Mouse (Mus musculus): Measurements from ENCODE around the gene Ccnd1. TPM values are rescaled to one million over a fixed set of nuclear protein-coding genes. Genes with fewer than 3 reads are reported as not detected.

Ccnd1 gene
- polyA plus RNA-seq, 1 experiment from 2014 or later, result 111 TPM

GRCm38 (mm10) chr7:144963911-144964310 lies 24.2 kb upstream of the Ccnd1 start:
- Histone ChIP-seq H3K27me3 (no peaks in the 10 kb centered on the region), H3K9ac (no peak overlapping the region), H3K36me3 (ENCODE audit: poor library complexity, severe bottlenecking) (no peaks in the 10 kb centered on the region), H3K4me2 (no peak overlapping the region), H3K4me3 (no peak overlapping the region), H3K27ac (no peak overlapping the region), H3K9me3 (replicated peaks) (no peaks in the 10 kb centered on the region), H3K4me1 (no peaks in the 10 kb centered on the region)
- ATAC-seq, result no peak
- WGBS, result 94% methylated on average over 1 of the region's 1 CpGs

GRCm38 (mm10) chr7:144958509-144959395 lies 19.0 kb upstream of the Ccnd1 start:
- Histone ChIP-seq H3K4me1 (no peaks in the 10 kb centered on the region), H3K36me3 (ENCODE audit: poor library complexity, severe bottlenecking) (no peaks in the 10 kb centered on the region), H3K9ac (no peak overlapping the region), H3K4me3 (no peak overlapping the region), H3K27me3 (no peaks in the 10 kb centered on the region), H3K4me2 (no peak overlapping the region), H3K9me3 (replicated peaks) (no peaks in the 10 kb centered on the region), H3K27ac (no peak overlapping the region)
- 59% methylated on average over 12 of the region's 12 CpGs for WGBS
- ATAC-seq, result no peak

GRCm38 (mm10) chr7:144943254-144943653 lies 3.5 kb upstream of the Ccnd1 start:
- peaks cover 42% of the 10 kb centered on the region for H3K27me3 ChIP-seq
- peaks cover 53% of the 10 kb centered on the region for H3K4me1 ChIP-seq
- H3K9ac ChIP-seq, result peak overlapping the region; percentile 43
- H3K4me3 ChIP-seq, result peak overlapping the region; percentile 64
- peak overlapping the region; percentile 97 for H3K4me2 ChIP-seq
- H3K9me3 ChIP-seq (replicated peaks), result no peaks in the 10 kb centered on the region
- under 1% methylated on average over 43 of the region's 45 CpGs for WGBS
- ATAC-seq, result peak; percentile 43
- no peaks in the 10 kb centered on the region for H3K36me3 ChIP-seq (ENCODE audit: poor library complexity, severe bottlenecking)
- H3K27ac ChIP-seq, result no peak overlapping the region

GRCm38 (mm10) chr7:144942744-144943135 lies 3.0 kb upstream of the Ccnd1 start:
- Histone ChIP-seq H3K4me2 (peak overlapping the region; percentile 97), H3K9ac (peak overlapping the region; percentile 43), H3K27me3 (peaks cover 44% of the 10 kb centered on the region), H3K4me1 (peaks cover 56% of the 10 kb centered on the region), H3K36me3 (ENCODE audit: poor library complexity, severe bottlenecking) (no peaks in the 10 kb centered on the region), H3K27ac (0 out of 2 replicates have a peak overlapping the region, but pooled peaks have one; percentile 26), H3K4me3 (peak overlapping the region; percentile 64), H3K9me3 (replicated peaks) (no peaks in the 10 kb centered on the region)
- no peak for ATAC-seq
- 1% methylated on average over 20 of the region's 20 CpGs for WGBS

- 1% methylated on average over 35 of the region's 35 CpGs for WGBS
- Histone ChIP-seq H3K4me1 (peaks cover 58% of the 10 kb centered on the region), H3K36me3 (ENCODE audit: poor library complexity, severe bottlenecking) (no peaks in the 10 kb centered on the region), H3K9ac (peak overlapping the region; percentile 43), H3K27me3 (peaks cover 44% of the 10 kb centered on the region), H3K4me3 (peak overlapping the region; percentile 64), H3K27ac (0 out of 2 replicates have a peak overlapping the region, but pooled peaks have one; percentile 87), H3K9me3 (replicated peaks) (no peaks in the 10 kb centered on the region), H3K4me2 (peak overlapping the region; percentile 97)
- ATAC-seq, result no peak
Measured at GRCm38 (mm10) chr7:144942071-144942743, 2.5 kb upstream of the Ccnd1 start.

GRCm38 (mm10) chr7:144941242-144941831 lies 1.6 kb upstream of the Ccnd1 start:
- H3K27ac ChIP-seq, result peak overlapping the region; percentile 87
- H3K36me3 ChIP-seq (ENCODE audit: poor library complexity, severe bottlenecking), result peaks cover 8% of the 10 kb centered on the region; the same call in 1 of the 2 replicates
- H3K9me3 ChIP-seq (replicated peaks), result no peaks in the 10 kb centered on the region
- H3K9ac ChIP-seq, result peak overlapping the region; percentile 65
- WGBS, result 0% methylated on average over 39 of the region's 39 CpGs
- H3K27me3 ChIP-seq, result peaks cover 44% of the 10 kb centered on the region
- H3K4me2 ChIP-seq, result peak overlapping the region; percentile 97
- ATAC-seq, result peak; percentile 50
- H3K4me3 ChIP-seq, result peak overlapping the region; percentile 64
- peaks cover 67% of the 10 kb centered on the region for H3K4me1 ChIP-seq

GRCm38 (mm10) chr7:144940585-144940984 lies 860 bp upstream of the Ccnd1 start:
- Histone ChIP-seq H3K9me3 (replicated peaks) (no peaks in the 10 kb centered on the region), H3K27me3 (peaks cover 44% of the 10 kb centered on the region), H3K4me2 (peak overlapping the region; percentile 97), H3K4me3 (peak overlapping the region; percentile 64), H3K4me1 (peaks cover 74% of the 10 kb centered on the region), H3K36me3 (ENCODE audit: poor library complexity, severe bottlenecking) (peaks cover 16% of the 10 kb centered on the region), H3K27ac (peak overlapping the region; percentile 78; the same call in 1 of the 2 replicates), H3K9ac (no peak overlapping the region)
- WGBS, result under 1% methylated on average over 11 of the region's 11 CpGs
- ATAC-seq, result no peak

- Histone ChIP-seq H3K27me3 (peaks cover 44% of the 10 kb centered on the region), H3K4me1 (peaks cover 78% of the 10 kb centered on the region), H3K9me3 (replicated peaks) (no peaks in the 10 kb centered on the region), H3K27ac (peak overlapping the region; percentile 78), H3K36me3 (ENCODE audit: poor library complexity, severe bottlenecking) (peaks cover 19% of the 10 kb centered on the region), H3K9ac (peak overlapping the region; percentile 84; the same call in 1 of the 2 replicates), H3K4me3 (peak overlapping the region; percentile 64), H3K4me2 (peak overlapping the region; percentile 97)
- WGBS, result under 1% methylated on average over 22 of the region's 22 CpGs
- ATAC-seq, result no peak
Measured at GRCm38 (mm10) chr7:144940003-144940571, 362 bp upstream of the Ccnd1 start.

- Histone ChIP-seq H3K4me1 (peaks cover 78% of the 10 kb centered on the region), H3K9ac (peak overlapping the region; percentile 84), H3K4me3 (peak overlapping the region; percentile 64), H3K27me3 (peaks cover 41% of the 10 kb centered on the region), H3K27ac (peak overlapping the region; percentile 78), H3K4me2 (peak overlapping the region; percentile 97), H3K36me3 (ENCODE audit: poor library complexity, severe bottlenecking) (peaks cover 31% of the 10 kb centered on the region), H3K9me3 (replicated peaks) (no peaks in the 10 kb centered on the region)
- under 1% methylated on average over 32 of the region's 32 CpGs for WGBS
- no peak for ATAC-seq
Measured at GRCm38 (mm10) chr7:144938661-144939343, 923 bp downstream of the Ccnd1 start.

- peak; percentile 9 for ATAC-seq
- WGBS, result under 1% methylated on average over 38 of the region's 39 CpGs
- H3K27me3 ChIP-seq, result peaks cover 39% of the 10 kb centered on the region
- H3K4me1 ChIP-seq, result peaks cover 71% of the 10 kb centered on the region
- peak overlapping the region; percentile 64 for H3K4me3 ChIP-seq
- peak overlapping the region; percentile 97 for H3K4me2 ChIP-seq
- peaks cover 39% of the 10 kb centered on the region for H3K36me3 ChIP-seq (ENCODE audit: poor library complexity, severe bottlenecking)
- no peaks in the 10 kb centered on the region for H3K9me3 ChIP-seq (replicated peaks)
- peak overlapping the region; percentile 84 for H3K9ac ChIP-seq
- H3K27ac ChIP-seq, result peak overlapping the region; percentile 75
Measured at GRCm38 (mm10) chr7:144937899-144938517, 1.7 kb downstream of the Ccnd1 start.

- H3K27me3 ChIP-seq, result peaks cover 34% of the 10 kb centered on the region
- peak overlapping the region; percentile 75 for H3K27ac ChIP-seq
- peak overlapping the region; percentile 97 for H3K4me2 ChIP-seq
- H3K4me3 ChIP-seq, result peak overlapping the region; percentile 64
- peaks cover 44% of the 10 kb centered on the region for H3K36me3 ChIP-seq (ENCODE audit: poor library complexity, severe bottlenecking)
- H3K4me1 ChIP-seq, result peaks cover 66% of the 10 kb centered on the region
- ATAC-seq, result peak; percentile 57
- 1% methylated on average over 20 of the region's 20 CpGs for WGBS
- H3K9ac ChIP-seq, result peak overlapping the region; percentile 84
- no peaks in the 10 kb centered on the region for H3K9me3 ChIP-seq (replicated peaks)
Measured at GRCm38 (mm10) chr7:144937490-144937889, 2.2 kb downstream of the Ccnd1 start.
